22 mouse cellular contexts compared by ENCODE assay signal in the genomic region with DNA sequence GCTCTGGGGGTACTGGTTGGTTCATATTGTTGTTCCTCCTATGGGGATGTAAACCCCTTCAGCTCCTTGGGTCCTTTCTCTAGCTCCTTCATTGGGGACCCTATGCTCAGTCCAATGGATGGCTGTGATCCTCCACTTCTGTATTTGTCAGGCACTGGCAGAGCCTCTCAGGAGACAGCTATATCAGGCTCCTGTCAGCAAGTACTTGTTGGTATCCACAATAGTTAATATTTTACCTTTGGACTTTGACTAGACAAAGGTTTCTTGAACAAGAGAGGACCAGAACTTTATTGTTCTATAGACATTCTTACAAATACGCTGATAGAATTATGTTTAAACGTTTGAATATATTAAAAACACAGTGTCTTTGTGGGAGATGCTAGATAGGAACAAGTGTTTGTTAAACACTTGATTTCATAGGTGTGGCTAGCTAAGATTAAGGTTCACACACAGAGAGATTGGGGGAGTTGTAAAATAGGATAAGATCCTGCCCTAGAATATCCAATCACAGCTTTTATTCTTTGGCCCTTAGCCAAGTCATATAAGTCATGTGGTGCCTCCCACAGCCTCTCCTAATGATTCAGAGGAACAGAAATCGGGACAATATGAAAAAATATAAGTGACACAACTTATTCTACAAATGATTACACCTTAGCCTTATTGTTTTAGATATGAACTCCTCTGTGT.
A peak's percentile ranks its signal among the peaks of the same experiment; 100 is the strongest.
DNase-seq lines count a peak whose midpoint lies in the region; ATAC-seq lines count a peak whose summit lies in the region.
"Had no signal": no experiment of that assay in that cellular context is flagged by ENCODE, and none has a peak within 500 bp of the region (broad histone marks: within the 10 kb centered on the region; RNA-seq: fewer than 3 reads in every experiment).

No protein-coding gene starts in this region.

- DNase-seq in hindbrain, embryonic 14.5 days (ENCODE audit: low spot score) = peak; percentile 17
- DNase-seq in hindbrain, embryonic 11.5 days (ENCODE audit: low spot score) = no peak
- DNase-seq in kidney, adult 9 months = peak; percentile 38
- no peak for DNase-seq in kidney, postnatal 25 days
- peak; percentile 82 for DNase-seq in large intestine, adult 2 months (ENCODE audit: low read depth, low spot score)
- no peak for DNase-seq in layer of hippocampus, postnatal 36 days
- no peak for DNase-seq in cerebellum, postnatal 14 days
- DNase-seq: adrenal gland, adult 8-10 months; adrenal gland, postnatal 36 days; B cell, adult 2 months; cerebellum, adult 8-10 months; cerebellum, postnatal 25 days; gastrocnemius, postnatal 36 days; heart, adult 11 months; heart, postnatal 14 days had no signal

- H3K27ac ChIP-seq in hindbrain, embryonic 14.5 days = no peak overlapping the region
- H3K27ac ChIP-seq in hindbrain, embryonic 11.5 days (ENCODE audit: low read depth, low read length) = no peak overlapping the region
- H3K27ac ChIP-seq: embryonic facial prominence, embryonic 12.5 days; forebrain, embryonic 15.5 days; heart, embryonic 10.5 days; heart, embryonic 15.5 days; hindbrain, embryonic 15.5 days had no signal

- H3K4me3 ChIP-seq in hindbrain, embryonic 14.5 days (replicated peaks; ENCODE audit: low read length) = no peak overlapping the region
- H3K4me3 ChIP-seq in hindbrain, embryonic 11.5 days (ENCODE audit: low read depth, low read length) = no peak overlapping the region
- H3K4me3 ChIP-seq: embryonic facial prominence, embryonic 12.5 days; forebrain, embryonic 15.5 days; heart, embryonic 10.5 days; heart, embryonic 15.5 days; hindbrain, embryonic 15.5 days had no signal

- no peak overlapping the region for H3K4me2 ChIP-seq in hindbrain, embryonic 14.5 days (replicated peaks)
- H3K4me2 ChIP-seq in hindbrain, embryonic 11.5 days (replicated peaks; ENCODE audit: low read depth, low read length) = no peak overlapping the region
- H3K4me2 ChIP-seq: embryonic facial prominence, embryonic 12.5 days; forebrain, embryonic 15.5 days; heart, embryonic 15.5 days; hindbrain, embryonic 15.5 days had no signal

- 82% methylated on average over 3 of the region's 3 CpGs for WGBS in hindbrain, embryonic 14.5 days
- WGBS in hindbrain, embryonic 11.5 days = 81% methylated on average over 3 of the region's 3 CpGs
- 25% methylated on average over 3 of the region's 3 CpGs for WGBS in large intestine, adult 2 months

- no peaks in the 10 kb centered on the region for H3K9me3 ChIP-seq in hindbrain, embryonic 14.5 days (ENCODE audit: control insufficient read depth, low read length)
- H3K9me3 ChIP-seq in hindbrain, embryonic 11.5 days (ENCODE audit: control insufficient read depth, low read length) = no peaks in the 10 kb centered on the region
- H3K9me3 ChIP-seq: embryonic facial prominence, embryonic 12.5 days; forebrain, embryonic 15.5 days; G1E; heart, embryonic 10.5 days; heart, embryonic 15.5 days; hindbrain, embryonic 15.5 days had no signal

- H3K36me3 ChIP-seq in hindbrain, embryonic 14.5 days (replicated peaks; ENCODE audit: control insufficient read depth, insufficient read depth) = no peaks in the 10 kb centered on the region
- no peaks in the 10 kb centered on the region for H3K36me3 ChIP-seq in hindbrain, embryonic 11.5 days (ENCODE audit: control insufficient read depth, insufficient read depth, low read length)
- H3K36me3 ChIP-seq: embryonic facial prominence, embryonic 12.5 days; forebrain, embryonic 15.5 days; G1E; heart, embryonic 10.5 days; heart, embryonic 15.5 days; hindbrain, embryonic 15.5 days had no signal

- no peak for ATAC-seq in hindbrain, embryonic 14.5 days (ENCODE audit: low FRiP score)
- ATAC-seq in hindbrain, embryonic 11.5 days (ENCODE audit: low FRiP score) = no peak
- ATAC-seq: CD4-positive, CD25-positive, alpha-beta regulatory T cell, adult 4 months; forebrain, embryonic 15.5 days had no signal

- no peak overlapping the region for H3K9ac ChIP-seq in hindbrain, embryonic 14.5 days
- H3K9ac ChIP-seq in hindbrain, embryonic 11.5 days (ENCODE audit: low read depth, low read length) = no peak overlapping the region
- H3K9ac ChIP-seq: embryonic facial prominence, embryonic 12.5 days; forebrain, embryonic 15.5 days; heart, embryonic 15.5 days; hindbrain, embryonic 15.5 days had no signal

- H3K27me3 ChIP-seq in hindbrain, embryonic 14.5 days (ENCODE audit: control insufficient read depth, insufficient read depth, low read length) = no peaks in the 10 kb centered on the region
- no peaks in the 10 kb centered on the region for H3K27me3 ChIP-seq in hindbrain, embryonic 11.5 days (ENCODE audit: control insufficient read depth, insufficient read depth, low read length)
- H3K27me3 ChIP-seq: embryonic facial prominence, embryonic 12.5 days; forebrain, embryonic 15.5 days; heart, embryonic 15.5 days; hindbrain, embryonic 15.5 days had no signal

- no peaks in the 10 kb centered on the region for H3K4me1 ChIP-seq in hindbrain, embryonic 14.5 days (replicated peaks; ENCODE audit: control insufficient read depth, insufficient read depth, low read length)
- H3K4me1 ChIP-seq in hindbrain, embryonic 11.5 days (replicated peaks; ENCODE audit: control insufficient read depth, insufficient read depth, low read length) = no peaks in the 10 kb centered on the region
- H3K4me1 ChIP-seq: embryonic facial prominence, embryonic 12.5 days; heart, embryonic 10.5 days; heart, embryonic 15.5 days; hindbrain, embryonic 15.5 days had no signal

Comparison
In these comparisons a context has a peak if more than half of its experiments do, and no peak if none do; other contexts are left out.
1. DNase-seq: peak in hindbrain, embryonic 14.5 days (single experiment), kidney, adult 9 months (single experiment) and large intestine, adult 2 months (single experiment); none in hindbrain, embryonic 11.5 days (single experiment), kidney, postnatal 25 days (0 of 2), layer of hippocampus, postnatal 36 days (0 of 2) and cerebellum, postnatal 14 days (0 of 2).